Mouse (Mus musculus) monocyte, adult 2 months (primary cell): ENCODE results near the gene 4930447C04Rik.

Experiments
- DNase-seq, 2 experiments: peaks; one replicate each; pipeline ENCODE4 v3.0.0; 2022; ENCODE audit warnings: low spot score in 2 of 2, low read depth in 1 of 2

Gene 4930447C04Rik

GRCm38 (mm10) chr12:72841500-72841899, 99.1 kb downstream of the 4930447C04Rik start:
- no peak for DNase-seq

- DNase-seq, result no peak
These were observed 103.3 kb downstream of the 4930447C04Rik start for GRCm38 (mm10) chr12:72837302-72837701.

GRCm38 (mm10) chr12:72835518-72836015, 105.0 kb downstream of the 4930447C04Rik start:
- no peak for DNase-seq

GRCm38 (mm10) chr12:72834773-72835517, 105.6 kb downstream of the 4930447C04Rik start:
- no peak for DNase-seq

GRCm38 (mm10) chr12:72831711-72832432, 108.7 kb downstream of the 4930447C04Rik start:
- DNase-seq, result no peak
